Mouse (Mus musculus): ENCODE data around the gene Tnrc6b. TPM values are rescaled to one million over a fixed set of nuclear protein-coding genes. Genes with fewer than 3 reads are reported as not detected.
A peak's percentile ranks its signal among the peaks of the same experiment; 100 is the strongest.

The Tnrc6b gene
- total and polyA plus RNA-seq, 2 experiments from 2014 or later = 32.2 to 33.5 TPM

DNA sequence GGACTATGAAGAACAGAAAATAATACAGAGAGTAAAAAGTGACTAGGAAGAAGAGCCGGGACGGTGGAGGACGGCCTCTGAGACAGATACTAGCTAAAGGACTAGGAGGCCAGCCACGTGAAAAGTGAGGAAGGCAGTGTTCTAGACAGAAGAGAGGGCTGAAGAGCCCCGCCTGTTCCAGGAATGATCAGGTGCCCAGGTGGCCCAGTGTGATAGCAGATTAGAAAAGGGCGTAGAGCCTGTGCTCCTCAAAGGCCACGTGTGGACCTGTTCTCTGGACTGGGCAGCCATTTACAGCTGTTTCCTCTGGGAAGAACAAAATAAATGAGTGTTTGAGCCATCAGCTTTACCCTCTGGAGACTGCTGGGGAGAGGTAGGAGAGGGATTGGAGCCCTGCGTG lies 49.8 kb downstream of the Tnrc6b start:
- Histone ChIP-seq H3K27me3 (ENCODE audit: insufficient read depth, low read length) (no peaks in the 10 kb centered on the region), H3K4me2 (ENCODE audit: low read depth, low read length) (no peak overlapping the region), H3K4me1 (ENCODE audit: insufficient read depth, low read length) (peaks cover 4% of the 10 kb centered on the region; the same call in 1 of the 2 replicates), H3K4me3 (ENCODE audit: low read length) (no peak overlapping the region), H3K36me3 (ENCODE audit: insufficient read depth, low read length) (no peaks in the 10 kb centered on the region), H3K27ac (no peak overlapping the region), H3K9ac (replicated peaks; ENCODE audit: low read length) (no peak overlapping the region), H3K9me3 (ENCODE audit: low read length) (no peaks in the 10 kb centered on the region)
- no peak for TF ChIP-seq CTCF (IDR thresholded peaks at IDR 0.05; ENCODE audit: low read depth)
- WGBS = 73% methylated on average over 8 of the region's 8 CpGs
- DNase-seq (ENCODE audit: low spot score) (no peak), ATAC-seq (no peak)

GRCm38 (mm10) chr15:80762621-80763020 lies 51.5 kb downstream of the Tnrc6b start:
- no peak overlapping the region for H3K27ac ChIP-seq
- no peaks in the 10 kb centered on the region for H3K27me3 ChIP-seq (ENCODE audit: insufficient read depth, low read length)
- 90% methylated on average over 4 of the region's 4 CpGs for WGBS
- no peak overlapping the region for H3K4me2 ChIP-seq (ENCODE audit: low read depth, low read length)
- no peak overlapping the region for H3K4me3 ChIP-seq (ENCODE audit: low read length)
- peaks cover 4% of the 10 kb centered on the region; the same call in 1 of the 2 replicates for H3K4me1 ChIP-seq (ENCODE audit: insufficient read depth, low read length)
- no peak overlapping the region for H3K9ac ChIP-seq (replicated peaks; ENCODE audit: low read length)
- DNase-seq (ENCODE audit: low spot score) = no peak
- TF ChIP-seq CTCF (IDR thresholded peaks at IDR 0.05; ENCODE audit: low read depth) = no peak
- no peak for ATAC-seq
- H3K9me3 ChIP-seq (ENCODE audit: low read length) = no peaks in the 10 kb centered on the region
- H3K36me3 ChIP-seq (ENCODE audit: insufficient read depth, low read length) = no peaks in the 10 kb centered on the region

DNA sequence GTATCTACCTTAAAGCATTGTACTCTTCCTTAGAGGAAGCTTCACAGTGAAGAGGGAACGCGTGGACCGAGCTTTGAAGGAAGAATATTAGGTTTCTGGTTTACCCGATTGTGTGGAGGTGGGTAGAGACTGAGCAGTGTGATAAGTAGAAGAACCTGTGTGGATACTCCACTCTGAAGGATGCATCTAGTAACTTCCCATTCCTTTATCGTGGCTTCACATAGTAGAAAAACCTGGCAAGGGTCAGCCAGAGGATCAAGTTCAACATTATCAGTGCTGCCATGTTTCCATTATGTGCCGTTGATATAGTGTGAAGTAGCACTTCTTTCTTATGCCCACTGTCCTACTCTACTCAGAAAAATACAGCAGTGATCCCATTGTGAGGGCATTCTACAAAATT lies 53.6 kb downstream of the Tnrc6b start:
- WGBS = 96% methylated on average over 6 of the region's 6 CpGs
- ATAC-seq = no peak

DNA sequence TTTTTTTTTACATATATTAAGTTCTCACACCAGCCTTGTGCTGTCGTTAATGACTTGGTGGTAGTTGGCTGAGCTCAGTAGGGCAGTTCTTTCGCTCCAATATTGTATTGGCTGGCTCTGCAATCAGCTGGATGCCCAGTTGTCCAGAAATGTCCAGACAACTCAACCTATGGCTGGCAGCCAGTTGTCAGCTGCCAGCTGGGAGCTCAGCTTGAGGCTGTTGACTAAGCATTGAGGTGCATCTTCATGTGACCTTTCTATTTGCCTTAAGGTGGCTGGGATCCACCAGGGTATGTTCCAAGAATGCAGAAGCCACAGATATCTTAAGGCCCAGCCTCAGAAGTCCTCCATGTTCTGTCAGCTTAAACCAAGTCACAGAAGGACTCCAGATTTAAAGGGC lies 54.3 kb downstream of the Tnrc6b start:
- no peaks in the 10 kb centered on the region for H3K36me3 ChIP-seq (ENCODE audit: insufficient read depth, low read length)
- H3K27ac ChIP-seq = no peak overlapping the region
- H3K9me3 ChIP-seq (ENCODE audit: low read length) = no peaks in the 10 kb centered on the region
- no peak for TF ChIP-seq CTCF (IDR thresholded peaks at IDR 0.05; ENCODE audit: low read depth)
- 35% methylated on average over 2 of the region's 2 CpGs for WGBS
- H3K4me2 ChIP-seq (ENCODE audit: low read depth, low read length) = no peak overlapping the region
- ATAC-seq (no peak), DNase-seq (ENCODE audit: low spot score) (peak; percentile 29)
- H3K9ac ChIP-seq (replicated peaks; ENCODE audit: low read length) = no peak overlapping the region
- no peaks in the 10 kb centered on the region for H3K27me3 ChIP-seq (ENCODE audit: insufficient read depth, low read length)
- H3K4me1 ChIP-seq (ENCODE audit: insufficient read depth, low read length) = peaks cover 4% of the 10 kb centered on the region; the same call in 1 of the 2 replicates
- H3K4me3 ChIP-seq (ENCODE audit: low read length) = no peak overlapping the region

More for the DNA sequence above, 53.6 kb downstream of the Tnrc6b start:
- H3K4me2 ChIP-seq (ENCODE audit: low read depth, low read length) = no peak overlapping the region
- H3K27ac ChIP-seq = no peak overlapping the region
- no peak for TF ChIP-seq CTCF (IDR thresholded peaks at IDR 0.05; ENCODE audit: low read depth)
- peaks cover 4% of the 10 kb centered on the region; the same call in 1 of the 2 replicates for H3K4me1 ChIP-seq (ENCODE audit: insufficient read depth, low read length)
- no peaks in the 10 kb centered on the region for H3K27me3 ChIP-seq (ENCODE audit: insufficient read depth, low read length)
- no peaks in the 10 kb centered on the region for H3K9me3 ChIP-seq (ENCODE audit: low read length)
- H3K4me3 ChIP-seq (ENCODE audit: low read length) = no peak overlapping the region
- no peak for DNase-seq (ENCODE audit: low spot score)
- H3K9ac ChIP-seq (replicated peaks; ENCODE audit: low read length) = no peak overlapping the region
- H3K36me3 ChIP-seq (ENCODE audit: insufficient read depth, low read length) = no peaks in the 10 kb centered on the region

DNA sequence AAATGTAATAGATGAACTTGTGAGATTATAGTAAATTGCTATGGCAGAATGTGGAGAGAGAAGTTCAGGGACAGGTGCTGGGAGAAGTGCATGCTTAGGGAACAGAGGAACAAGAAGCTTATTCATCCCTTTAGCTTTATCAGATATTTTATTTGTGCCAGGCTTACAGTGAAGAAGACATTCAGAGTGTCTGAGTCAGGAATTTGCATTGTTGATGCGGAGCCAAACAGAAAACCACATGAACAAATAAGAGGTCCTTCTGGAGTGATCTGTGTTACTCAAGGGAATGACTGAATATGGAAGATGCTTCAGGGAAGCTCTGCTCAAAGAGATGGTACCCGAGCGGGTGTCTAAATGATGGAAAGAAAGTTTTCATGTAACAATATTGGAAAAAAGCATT lies 57.1 kb downstream of the Tnrc6b start:
- TF ChIP-seq CTCF (IDR thresholded peaks at IDR 0.05; ENCODE audit: low read depth) = no peak
- Histone ChIP-seq H3K4me1 (ENCODE audit: insufficient read depth, low read length) (peaks cover 4% of the 10 kb centered on the region; the same call in 1 of the 2 replicates), H3K9me3 (ENCODE audit: low read length) (no peaks in the 10 kb centered on the region), H3K27ac (no peak overlapping the region), H3K4me2 (ENCODE audit: low read depth, low read length) (no peak overlapping the region), H3K4me3 (ENCODE audit: low read length) (no peak overlapping the region), H3K27me3 (ENCODE audit: insufficient read depth, low read length) (no peaks in the 10 kb centered on the region), H3K36me3 (ENCODE audit: insufficient read depth, low read length) (no peaks in the 10 kb centered on the region), H3K9ac (replicated peaks; ENCODE audit: low read length) (no peak overlapping the region)
- DNase-seq (ENCODE audit: low spot score) (no peak), ATAC-seq (no peak)
- 79% methylated on average over 3 of the region's 3 CpGs for WGBS

DNA sequence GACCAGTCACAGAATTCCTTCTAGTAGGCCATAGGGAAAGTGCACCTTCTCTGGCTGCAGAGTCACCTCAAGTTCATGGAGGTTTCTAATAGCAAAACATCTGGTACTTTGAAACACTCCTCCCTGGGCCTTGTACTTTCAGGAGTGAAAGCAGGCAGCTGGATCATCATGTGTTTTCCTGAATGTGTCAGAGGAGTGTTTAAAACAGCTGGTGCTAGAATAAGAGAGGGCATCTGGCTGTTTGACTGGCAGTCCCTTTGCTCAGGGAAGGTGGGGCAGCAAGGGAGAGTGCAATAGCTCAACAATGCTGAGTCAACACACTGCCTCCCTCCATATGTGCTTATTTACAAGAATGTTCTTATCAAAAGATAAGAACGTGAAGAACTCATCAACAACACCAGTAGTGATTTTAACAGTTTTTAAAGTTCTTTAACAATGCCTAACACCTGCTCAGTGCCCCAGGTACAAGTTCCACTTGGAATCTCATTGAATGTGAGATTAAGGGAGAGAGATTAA lies 60.9 kb downstream of the Tnrc6b start:
- no peak overlapping the region for H3K4me3 ChIP-seq (ENCODE audit: low read length)
- no peaks in the 10 kb centered on the region for H3K9me3 ChIP-seq (ENCODE audit: low read length)
- no peak for TF ChIP-seq CTCF (IDR thresholded peaks at IDR 0.05; ENCODE audit: low read depth)
- DNase-seq (ENCODE audit: low spot score) = no peak
- H3K9ac ChIP-seq (replicated peaks; ENCODE audit: low read length) = no peak overlapping the region
- 51% methylated on average over 1 of the region's 1 CpGs for WGBS
- H3K27ac ChIP-seq = no peak overlapping the region
- H3K36me3 ChIP-seq (ENCODE audit: insufficient read depth, low read length) = no peaks in the 10 kb centered on the region
- no peak for ATAC-seq
- H3K4me1 ChIP-seq (ENCODE audit: insufficient read depth, low read length) = no peaks in the 10 kb centered on the region
- H3K27me3 ChIP-seq (ENCODE audit: insufficient read depth, low read length) = no peaks in the 10 kb centered on the region
- no peak overlapping the region for H3K4me2 ChIP-seq (ENCODE audit: low read depth, low read length)

- WGBS = 100% methylated on average over 1 of the region's 1 CpGs
- Histone ChIP-seq H3K4me3 (ENCODE audit: low read length) (no peak overlapping the region), H3K36me3 (ENCODE audit: insufficient read depth, low read length) (no peaks in the 10 kb centered on the region), H3K4me2 (ENCODE audit: low read depth, low read length) (no peak overlapping the region), H3K9ac (replicated peaks; ENCODE audit: low read length) (no peak overlapping the region), H3K4me1 (ENCODE audit: insufficient read depth, low read length) (no peaks in the 10 kb centered on the region), H3K9me3 (ENCODE audit: low read length) (no peaks in the 10 kb centered on the region), H3K27me3 (ENCODE audit: insufficient read depth, low read length) (no peaks in the 10 kb centered on the region), H3K27ac (no peak overlapping the region)
- TF ChIP-seq CTCF (IDR thresholded peaks at IDR 0.05; ENCODE audit: low read depth) = no peak
- ATAC-seq = no peak
- DNase-seq (ENCODE audit: low spot score) = no peak
These were observed 63.6 kb downstream of the Tnrc6b start for GRCm38 (mm10) chr15:80774666-80775065.
